Mouse (Mus musculus) erythroblast, embryonic 14.5 days (primary cell): ENCODE results near the gene Olfr703.

ENCODE experiments used
- GATA1 ChIP-seq: IDR thresholded peaks from 2 replicates; pipeline ENCODE4 v1.6.1; 2012; ENCODE audit warnings: low read length, inconsistent platforms, mixed read lengths
- TAL1 ChIP-seq: IDR thresholded peaks from 3 replicates; pipeline ENCODE4 v1.6.1; 2012; ENCODE audit warnings: low read length, inconsistent platforms, mixed read lengths

DNA sequence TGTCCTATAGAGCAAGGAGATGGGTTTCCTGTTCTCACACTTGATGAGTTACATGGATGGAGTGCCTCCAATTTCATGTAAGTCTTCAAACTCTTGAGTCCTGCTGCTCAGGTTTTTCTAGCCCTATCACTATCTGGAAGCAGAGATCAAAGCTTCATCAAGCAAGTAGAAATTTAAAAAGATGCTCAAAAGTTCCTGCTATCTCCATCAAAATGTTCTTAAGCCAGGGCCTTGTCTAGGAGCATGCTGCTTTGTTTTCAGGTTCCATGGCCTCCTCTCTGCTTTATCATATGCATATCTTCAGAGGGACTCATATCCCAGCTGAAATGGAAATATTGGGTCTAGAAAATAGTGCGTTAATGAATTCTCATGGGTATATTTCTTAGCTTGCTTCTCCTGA, 34.4 kb upstream of the Olfr703 start, which contains the start of gene Olfr700:
- no peak for TF ChIP-seq TAL1
- no peak for TF ChIP-seq GATA1
